Mouse (Mus musculus) G1E (cell line): ENCODE measurements at regions not wholly inside any gene's neighbourhood (a gene's known extent, or its start where the extent isn't known, plus 50 kb on each side); places are given as distances from the start of the nearest gene placed in this dataset.

ENCODE experiments used
- GATA1 ChIP-seq: IDR thresholded peaks from 2 replicates; pipeline ENCODE4 v1.6.1; 2012; ENCODE audit warnings: borderline replicate concordance, low read length, inconsistent platforms, mixed read lengths
- POLR2AphosphoS5 ChIP-seq: IDR thresholded peaks from 2 replicates; pipeline ENCODE4 v1.6.1; 2012; ENCODE audit warnings: low read depth, low read length, inconsistent platforms; ENCODE audit not compliant: insufficient replicate concordance

DNA sequence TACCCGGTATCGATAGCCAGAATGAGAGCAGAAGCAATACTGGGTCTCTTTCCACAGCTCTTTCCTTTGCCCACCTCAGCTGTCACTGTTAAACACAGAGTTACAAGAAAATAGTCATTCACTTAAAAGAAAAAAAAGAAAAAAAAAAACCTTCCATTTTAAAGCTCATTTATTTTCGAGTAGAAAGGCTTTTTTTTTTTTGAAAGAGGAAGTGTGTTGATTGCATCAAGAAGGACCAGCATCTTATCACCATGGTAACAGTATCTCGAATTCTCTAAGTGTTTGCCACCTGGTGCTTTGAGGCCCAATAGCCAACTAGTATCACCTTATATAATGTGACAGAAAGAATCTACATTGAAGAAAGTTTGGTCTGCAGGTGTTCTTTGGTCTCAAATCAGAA lies 245.5 kb upstream of the Ccdc54 start:
- no peak for TF ChIP-seq GATA1
- no peak for TF ChIP-seq POLR2AphosphoS5
